8 mouse cellular contexts compared by ENCODE assay signal in the genomic region with DNA sequence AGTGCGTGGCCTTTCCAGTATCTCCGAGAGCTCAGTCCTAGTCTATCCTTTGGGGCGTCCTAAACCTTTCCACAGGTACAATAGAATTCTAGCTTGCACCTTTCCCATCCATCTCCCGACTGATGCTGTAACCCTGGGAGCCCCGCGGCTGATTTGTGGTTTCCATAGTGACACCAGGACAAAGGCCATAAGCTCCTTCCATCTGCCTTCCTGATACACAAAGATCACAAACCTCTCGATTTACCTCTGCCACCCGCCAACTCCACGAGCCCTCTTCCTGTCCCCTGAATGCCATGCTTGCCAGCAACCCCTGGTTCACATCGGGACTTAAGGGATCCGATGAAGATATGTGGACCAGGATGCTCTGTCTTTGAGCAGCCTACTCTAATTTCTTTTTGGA. TPM values are rescaled to one million over a fixed set of nuclear protein-coding genes. Genes with fewer than 3 reads are reported as not detected.
DNase-seq lines count a peak whose midpoint lies in the region; ATAC-seq and TF ChIP-seq lines count a peak whose summit lies in the region.

No protein-coding gene starts in this region.

- H3K4me2 ChIP-seq in embryonic facial prominence, embryonic 14.5 days (ENCODE audit: low read depth, low read length), result peak overlapping the region; percentile 78
- H3K4me2 ChIP-seq in kidney, embryonic 15.5 days, result peak overlapping the region; percentile 69
- peak overlapping the region; percentile 36 for H3K4me2 ChIP-seq in neural tube, embryonic 11.5 days (ENCODE audit: low read depth)

- no peak for TF ChIP-seq CTCF in left cerebral cortex, adult 2 months (IDR thresholded peaks at IDR 0.05)

- 37% methylated on average over 11 of the region's 11 CpGs for WGBS in embryonic facial prominence, embryonic 14.5 days
- WGBS in kidney, embryonic 15.5 days, result 38% methylated on average over 11 of the region's 11 CpGs
- WGBS in neural tube, embryonic 11.5 days, result 41% methylated on average over 11 of the region's 11 CpGs

- no peak overlapping the region for H3K27ac ChIP-seq in left cerebral cortex, adult 2 months
- H3K27ac ChIP-seq in embryonic facial prominence, embryonic 14.5 days (replicated peaks; ENCODE audit: low read depth, low read length), result peak overlapping the region; percentile 76
- peak overlapping the region; percentile 93 for H3K27ac ChIP-seq in kidney, embryonic 15.5 days
- H3K27ac ChIP-seq in neural tube, embryonic 11.5 days (ENCODE audit: low read depth, low read length), result no peak overlapping the region

- no peaks in the 10 kb centered on the region for H3K9me3 ChIP-seq in embryonic facial prominence, embryonic 14.5 days (ENCODE audit: control insufficient read depth, low read length)
- H3K9me3 ChIP-seq in kidney, embryonic 15.5 days (replicated peaks), result no peaks in the 10 kb centered on the region
- H3K9me3 ChIP-seq in neural tube, embryonic 11.5 days (ENCODE audit: control insufficient read depth, low read length), result no peaks in the 10 kb centered on the region

- intact Hi-C loops in left cerebral cortex, adult 2 months (cut with DNase I), result no loop called here

- ATAC-seq in embryonic facial prominence, embryonic 14.5 days (ENCODE audit: low read depth), result peak; percentile 2
- ATAC-seq in kidney, embryonic 15.5 days (replicated peaks; ENCODE audit: low FRiP score), result peak; percentile 3; the same call in 1 of the 2 replicates
- ATAC-seq in neural tube, embryonic 11.5 days (ENCODE audit: insufficient read depth, low FRiP score, low TSS enrichment), result no peak

- peak overlapping the region; percentile 38 for H3K4me3 ChIP-seq in left cerebral cortex, adult 2 months
- H3K4me3 ChIP-seq in embryonic facial prominence, embryonic 14.5 days (ENCODE audit: low read depth, low read length), result peak overlapping the region; percentile 67
- H3K4me3 ChIP-seq in kidney, embryonic 15.5 days (replicated peaks), result peak overlapping the region; percentile 60
- H3K4me3 ChIP-seq in neural tube, embryonic 11.5 days (ENCODE audit: low read depth, low read length), result no peak overlapping the region; the same call in 1 of the 2 replicates

- no peak for DNase-seq in left cerebral cortex, adult 2 months (ENCODE audit: extremely low spot score in 1 of 2, low spot score in 2 of 2)
- no peak for DNase-seq in left cerebral cortex, adult 18-20 months (ENCODE audit: low spot score in 2 of 2)
- DNase-seq in embryonic facial prominence, embryonic 14.5 days (ENCODE audit: low spot score), result no peak
- DNase-seq in neural tube, embryonic 11.5 days (ENCODE audit: low spot score), result peak; percentile 54
- no peak for DNase-seq in cerebellum, postnatal 10 days
- DNase-seq in thymus, postnatal 10 days (ENCODE audit: low spot score in 2 of 2), result no peak
- DNase-seq in right cerebral cortex, postnatal 4 days, result no peak

- H3K9ac ChIP-seq in embryonic facial prominence, embryonic 14.5 days (ENCODE audit: low read depth, low read length), result peak overlapping the region; percentile 56; the same call in 1 of the 2 replicates
- H3K9ac ChIP-seq in kidney, embryonic 15.5 days, result no peak overlapping the region
- no peak overlapping the region for H3K9ac ChIP-seq in neural tube, embryonic 11.5 days (ENCODE audit: low read length)

- H3K36me3 ChIP-seq in embryonic facial prominence, embryonic 14.5 days (ENCODE audit: control insufficient read depth, insufficient read depth, low read length), result peaks cover 36% of the 10 kb centered on the region
- peaks cover 35% of the 10 kb centered on the region for H3K36me3 ChIP-seq in kidney, embryonic 15.5 days
- H3K36me3 ChIP-seq in neural tube, embryonic 11.5 days (ENCODE audit: control insufficient read depth, insufficient read depth, low read length), result no peaks in the 10 kb centered on the region; the same call in none of the 2 replicates

- H3K27me3 ChIP-seq in embryonic facial prominence, embryonic 14.5 days (replicated peaks; ENCODE audit: control insufficient read depth, insufficient read depth, low read length), result no peaks in the 10 kb centered on the region
- H3K27me3 ChIP-seq in kidney, embryonic 15.5 days, result no peaks in the 10 kb centered on the region
- no peaks in the 10 kb centered on the region for H3K27me3 ChIP-seq in neural tube, embryonic 11.5 days (ENCODE audit: control insufficient read depth, insufficient read depth, low read length)

- peaks cover 17% of the 10 kb centered on the region for H3K4me1 ChIP-seq in embryonic facial prominence, embryonic 14.5 days (ENCODE audit: control insufficient read depth, insufficient read depth, low read length)
- peaks cover 29% of the 10 kb centered on the region for H3K4me1 ChIP-seq in kidney, embryonic 15.5 days
- H3K4me1 ChIP-seq in neural tube, embryonic 11.5 days (ENCODE audit: control insufficient read depth, insufficient read depth, low read length), result peaks cover 5% of the 10 kb centered on the region

RNA-seq across cellular contexts. Expression of a gene that starts 0.3 kb away (rescaled TPM):
- total RNA-seq in left cerebral cortex, adult 2 months (2021), result 10 to 100 TPM; 28.2 to 29.4 TPM
- 10 to 100 TPM; 27.0 to 37.8 TPM for total RNA-seq in left cerebral cortex, adult 18-20 months (2021)
- polyA plus RNA-seq in embryonic facial prominence, embryonic 14.5 days (2014; fragmentation: Nextera tagmentation; extraction: Ambion mirVana), result 63.8 and 67.2 TPM in 2 replicates
- polyA plus RNA-seq in kidney, embryonic 15.5 days (2015; fragmentation: Nextera tagmentation; extraction: Ambion mirVana), result 48.8 and 56.6 TPM in 2 replicates
- 17.2 and 18.1 TPM in 2 replicates for polyA plus RNA-seq in neural tube, embryonic 11.5 days (2014; fragmentation: Nextera tagmentation; extraction: Ambion mirVana)

RNA-seq across cellular contexts. Expression of a gene that starts 11.2 kb away (rescaled TPM):
- total RNA-seq in left cerebral cortex, adult 2 months (2021), result 100 to 1,000 TPM; 153 to 167 TPM
- 100 to 1,000 TPM; 139 to 142 TPM for total RNA-seq in left cerebral cortex, adult 18-20 months (2021)
- 57.6 and 57.8 TPM in 2 replicates for polyA plus RNA-seq in embryonic facial prominence, embryonic 14.5 days (2014; fragmentation: Nextera tagmentation; extraction: Ambion mirVana)
- 69.3 and 78.8 TPM in 2 replicates for polyA plus RNA-seq in kidney, embryonic 15.5 days (2015; fragmentation: Nextera tagmentation; extraction: Ambion mirVana)
- polyA plus RNA-seq in neural tube, embryonic 11.5 days (2014; fragmentation: Nextera tagmentation; extraction: Ambion mirVana), result 73.8 and 79.9 TPM in 2 replicates

RNA-seq across cellular contexts. Expression of a gene that starts 17.9 kb away (rescaled TPM):
- total RNA-seq in left cerebral cortex, adult 2 months (2021), result 10 to 100 TPM; 30.7 to 32.8 TPM
- total RNA-seq in left cerebral cortex, adult 18-20 months (2021), result 10 to 100 TPM; 40.3 to 44.7 TPM
- polyA plus RNA-seq in embryonic facial prominence, embryonic 14.5 days (2014; fragmentation: Nextera tagmentation; extraction: Ambion mirVana), result 23.7 and 27.6 TPM in 2 replicates
- 31.0 and 37.8 TPM in 2 replicates for polyA plus RNA-seq in kidney, embryonic 15.5 days (2015; fragmentation: Nextera tagmentation; extraction: Ambion mirVana)
- polyA plus RNA-seq in neural tube, embryonic 11.5 days (2014; fragmentation: Nextera tagmentation; extraction: Ambion mirVana), result 25.4 and 28.9 TPM in 2 replicates

RNA-seq across cellular contexts. Expression of a gene that starts 18.9 kb away (rescaled TPM):
- 10 to 100 TPM; 31.3 to 44.6 TPM for total RNA-seq in left cerebral cortex, adult 2 months (2021)
- 10 to 100 TPM; 37.9 to 39.9 TPM for total RNA-seq in left cerebral cortex, adult 18-20 months (2021)
- polyA plus RNA-seq in embryonic facial prominence, embryonic 14.5 days (2014; fragmentation: Nextera tagmentation; extraction: Ambion mirVana), result 42.0 and 42.2 TPM in 2 replicates
- 61.6 and 62.9 TPM in 2 replicates for polyA plus RNA-seq in kidney, embryonic 15.5 days (2015; fragmentation: Nextera tagmentation; extraction: Ambion mirVana)
- polyA plus RNA-seq in neural tube, embryonic 11.5 days (2014; fragmentation: Nextera tagmentation; extraction: Ambion mirVana), result 50.2 and 58.2 TPM in 2 replicates

RNA-seq across cellular contexts. Expression of a gene that starts 28.3 kb away (rescaled TPM):
- 10 to 100 TPM; 75.3 to 78.0 TPM for total RNA-seq in left cerebral cortex, adult 2 months (2021)
- 10 to 100 TPM; 72.7 to 77.7 TPM for total RNA-seq in left cerebral cortex, adult 18-20 months (2021)
- polyA plus RNA-seq in embryonic facial prominence, embryonic 14.5 days (2014; fragmentation: Nextera tagmentation; extraction: Ambion mirVana), result 97.2 and 116 TPM in 2 replicates
- 105 and 111 TPM in 2 replicates for polyA plus RNA-seq in kidney, embryonic 15.5 days (2015; fragmentation: Nextera tagmentation; extraction: Ambion mirVana)
- polyA plus RNA-seq in neural tube, embryonic 11.5 days (2014; fragmentation: Nextera tagmentation; extraction: Ambion mirVana), result 120 and 129 TPM in 2 replicates

Comparison
In these comparisons a context has a peak if more than half of its experiments do, and no peak if none do; other contexts are left out.
1. H3K27ac ChIP-seq: peak in embryonic facial prominence, embryonic 14.5 days (single experiment) and kidney, embryonic 15.5 days (single experiment); none in left cerebral cortex, adult 2 months (single experiment) and neural tube, embryonic 11.5 days (single experiment).
2. Peak in every context shown above with its lines, with median percentiles within 50 percentile points of each other: H3K4me2 ChIP-seq.